Mouse (Mus musculus) hindbrain, embryonic 14.5 days (tissue): ENCODE measurements around the gene Sh3gl2. TPM values are rescaled to one million over a fixed set of nuclear protein-coding genes. Genes with fewer than 3 reads are reported as not detected.
A peak's percentile ranks its signal among the peaks of the same experiment; 100 is the strongest.

Experiments used
- ATAC-seq: fragments of 200-750 bp; cut with Nextera tagmentation; 2 replicates; pipeline ENCODE4 v1.8.0; 2017; ENCODE audit warnings: moderate number of reproducible peaks, mild to moderate bottlenecking, moderate TSS enrichment, moderate library complexity; ENCODE audit not compliant: low FRiP score
- DNase-seq: peaks from one replicate; pipeline ENCODE4 v3.0.0-alpha.2; 2015; ENCODE audit warnings: low spot score
- H3K27ac ChIP-seq: fragments of 300-500 bp; sonication (generic); 2 replicates; pipeline ENCODE4 v1.5.1; 2014; ENCODE audit warnings: mild to moderate bottlenecking, moderate library complexity
- H3K27me3 ChIP-seq: fragments of 300-500 bp; sonication (generic); 2 replicates; pipeline ENCODE4 v1.6.1; 2014; ENCODE audit warnings: mild to moderate bottlenecking, low read length, mixed read lengths; ENCODE audit not compliant: control insufficient read depth, insufficient read depth
- H3K36me3 ChIP-seq: fragments of 300-500 bp; sonication (generic); replicated peaks from 2 replicates; pipeline ENCODE4 v1.6.1; 2014; ENCODE audit not compliant: control insufficient read depth, insufficient read depth
- H3K4me1 ChIP-seq: fragments of 300-500 bp; sonication (generic); replicated peaks from 2 replicates; pipeline ENCODE4 v1.6.1; 2014; ENCODE audit warnings: antibody characterized with exemption, low read length, mixed read lengths; ENCODE audit not compliant: control insufficient read depth, insufficient read depth
- H3K4me2 ChIP-seq: fragments of 300-500 bp; sonication (generic); replicated peaks from 2 replicates; pipeline ENCODE4 v1.6.1; 2014; ENCODE audit warnings: mild to moderate bottlenecking, moderate library complexity
- H3K4me3 ChIP-seq: fragments of 300-500 bp; sonication (generic); replicated peaks from 2 replicates; pipeline ENCODE4 v1.5.1; 2014; ENCODE audit warnings: mild to moderate bottlenecking, low read length
- H3K9ac ChIP-seq: fragments of 300-500 bp; sonication (generic); 2 replicates; pipeline ENCODE4 v1.6.1; 2014
- H3K9me3 ChIP-seq: fragments of 300-500 bp; sonication (generic); 2 replicates; pipeline ENCODE4 v1.6.1; 2016; ENCODE audit warnings: low read length; ENCODE audit not compliant: control insufficient read depth
- WGBS: fragments of 180-500 bp; shearing (Covaris S2); extraction: QIAGEN DNeasy Blood & Tissue Kit; methylation state at CpG from one replicate; pipeline ENCODE4 v1.1.7; 2014; 5-methylcytosine and 5-hydroxymethylcytosine counted together
- polyA plus RNA-seq: library from polyadenylated mRNA; unstranded; fragments of >200 nt; fragmentation: Nextera tagmentation; extraction: Ambion mirVana; gene quantifications from 2 replicates; pipeline ENCODE4 v1.2.1, GENCODE M21; 2014

Gene Sh3gl2
- polyA plus RNA-seq, 1 experiment from 2014 or later: 97.4 TPM

- Histone ChIP-seq H3K9ac (no peak overlapping the region), H3K4me3 (no peak overlapping the region), H3K27ac (no peak overlapping the region), H3K4me1 (0 out of 2 replicates have a peak, but pooled peaks cover 11% of the 10 kb centered on the region), H3K36me3 (no peaks in the 10 kb centered on the region), H3K4me2 (no peak overlapping the region), H3K27me3 (no peaks in the 10 kb centered on the region), H3K9me3 (no peaks in the 10 kb centered on the region)
- 83% methylated on average over 7 of the region's 8 CpGs for WGBS
- no peak for ATAC-seq
- no peak for DNase-seq
Observed at GRCm38 (mm10) chr4:85255771-85256389, 51.0 kb downstream of the Sh3gl2 start.

DNA sequence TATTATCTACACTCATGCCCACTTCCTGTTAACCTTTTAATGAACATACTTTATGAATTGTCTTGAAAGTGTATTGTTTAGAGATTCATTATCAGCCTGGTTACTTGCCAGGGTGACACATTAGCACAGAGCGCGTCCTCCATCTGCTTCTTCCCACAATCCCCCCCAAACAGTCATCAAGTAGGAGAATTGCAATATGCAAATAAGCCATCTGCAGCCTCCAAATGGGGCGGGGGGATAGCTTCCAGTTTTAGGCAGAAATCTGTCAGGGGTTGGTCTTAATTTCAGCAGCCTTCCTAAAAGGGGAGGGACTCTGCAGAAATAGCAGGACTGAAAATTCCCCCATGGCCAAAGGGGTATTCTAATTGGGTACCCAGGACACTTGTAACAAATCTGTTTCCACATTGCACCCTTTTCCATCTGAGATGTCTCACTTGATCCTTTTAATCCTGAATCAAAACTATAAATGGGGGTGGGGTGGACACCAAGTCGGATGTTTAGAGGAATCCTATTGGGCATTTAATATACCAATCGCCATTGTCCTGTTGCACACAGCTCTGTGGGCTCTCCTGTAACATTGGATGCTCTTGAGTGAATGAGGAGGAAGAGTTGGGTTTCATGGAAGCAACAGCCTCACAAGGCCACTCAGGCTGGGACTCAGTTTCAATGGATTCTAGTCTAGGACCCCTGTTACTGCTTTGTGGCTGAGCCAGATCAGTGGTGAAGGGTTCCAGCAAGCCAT lies 51.7 kb downstream of the Sh3gl2 start:
- no peak overlapping the region for H3K4me2 ChIP-seq
- no peak overlapping the region for H3K9ac ChIP-seq
- H3K27me3 ChIP-seq: no peaks in the 10 kb centered on the region
- WGBS: 46% methylated on average over 5 of the region's 5 CpGs
- no peaks in the 10 kb centered on the region for H3K9me3 ChIP-seq
- H3K27ac ChIP-seq: peak overlapping the region; percentile 68; the same call in 1 of the 2 replicates
- H3K4me3 ChIP-seq: no peak overlapping the region
- H3K36me3 ChIP-seq: no peaks in the 10 kb centered on the region
- H3K4me1 ChIP-seq: 0 out of 2 replicates have a peak, but pooled peaks cover 5% of the 10 kb centered on the region
- ATAC-seq (peak; percentile 72), DNase-seq (peak; percentile 68)

- H3K4me1 ChIP-seq: no peaks in the 10 kb centered on the region
- H3K4me3 ChIP-seq: no peak overlapping the region
- H3K4me2 ChIP-seq: no peak overlapping the region
- 67% methylated on average over 4 of the region's 4 CpGs for WGBS
- no peaks in the 10 kb centered on the region for H3K27me3 ChIP-seq
- ATAC-seq (no peak), DNase-seq (no peak)
- H3K9ac ChIP-seq: no peak overlapping the region
- no peak overlapping the region for H3K27ac ChIP-seq
- no peaks in the 10 kb centered on the region for H3K36me3 ChIP-seq
- H3K9me3 ChIP-seq: no peaks in the 10 kb centered on the region
Observed at GRCm38 (mm10) chr4:85257771-85258341, 52.9 kb downstream of the Sh3gl2 start.

DNA sequence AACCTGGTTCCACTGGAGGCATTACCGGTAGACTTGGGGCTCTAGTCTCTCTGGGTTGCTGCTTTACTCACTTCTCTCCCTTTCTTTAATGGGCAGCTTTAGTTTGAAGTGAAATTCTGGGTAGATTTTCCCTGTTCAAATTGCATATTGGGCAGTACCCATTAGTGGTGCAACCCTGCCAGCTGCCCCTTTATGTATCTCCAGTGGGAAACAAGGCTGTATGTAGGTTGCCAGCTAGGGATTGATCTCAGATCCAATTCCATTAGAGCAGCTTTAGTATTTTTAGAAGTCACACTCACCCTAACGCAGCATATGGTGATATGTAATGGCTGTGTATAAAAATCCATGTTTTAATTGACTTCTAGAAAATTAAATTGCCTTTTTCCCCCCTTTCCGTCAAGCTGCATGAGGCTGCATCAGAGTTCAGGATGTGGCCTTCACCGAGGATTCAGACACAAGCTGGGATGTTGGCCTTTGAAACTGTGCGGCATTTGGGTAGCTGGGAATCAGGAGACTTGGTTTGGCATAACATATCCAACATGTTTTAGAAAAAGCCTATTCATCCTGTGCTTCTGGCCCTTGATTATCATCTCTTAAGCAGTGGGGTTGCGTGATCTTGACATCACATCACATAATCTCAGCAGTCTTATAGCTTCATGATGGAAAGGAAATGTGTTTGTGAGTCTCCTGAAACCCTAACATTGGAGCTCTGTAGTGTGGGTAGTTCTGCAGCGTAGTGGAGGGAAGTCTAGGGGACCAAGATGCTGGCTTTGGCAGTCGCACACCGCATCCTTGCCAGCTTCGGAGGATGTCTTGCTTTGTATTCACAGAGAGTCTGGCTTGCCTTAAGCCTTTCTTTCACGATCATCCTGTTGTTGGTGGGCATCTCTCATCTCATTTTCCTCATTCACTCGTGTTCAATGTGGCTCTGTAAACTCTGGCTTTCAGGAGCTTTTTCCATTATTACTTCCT lies 56.0 kb downstream of the Sh3gl2 start:
- no peak for ATAC-seq
- Histone ChIP-seq H3K9ac (no peak overlapping the region), H3K27ac (peak overlapping the region; percentile 59)

GRCm38 (mm10) chr4:85262146-85262545 lies 57.2 kb downstream of the Sh3gl2 start:
- Histone ChIP-seq H3K36me3 (no peaks in the 10 kb centered on the region), H3K27ac (0 out of 2 replicates have a peak overlapping the region, but pooled peaks have one; percentile 59), H3K27me3 (no peaks in the 10 kb centered on the region), H3K4me3 (no peak overlapping the region), H3K9ac (no peak overlapping the region), H3K9me3 (no peaks in the 10 kb centered on the region), H3K4me2 (no peak overlapping the region), H3K4me1 (no peaks in the 10 kb centered on the region)
- DNase-seq (no peak), ATAC-seq (no peak)
- 64% methylated on average over 6 of the region's 6 CpGs for WGBS

More for the DNA sequence above, 56.0 kb downstream of the Sh3gl2 start:
- 65% methylated on average over 12 of the region's 12 CpGs for WGBS
- Histone ChIP-seq H3K4me3 (no peak overlapping the region), H3K4me1 (no peaks in the 10 kb centered on the region), H3K9me3 (no peaks in the 10 kb centered on the region), H3K27me3 (no peaks in the 10 kb centered on the region), H3K4me2 (no peak overlapping the region), H3K36me3 (no peaks in the 10 kb centered on the region)
- DNase-seq: no peak

- Histone ChIP-seq H3K27me3 (no peaks in the 10 kb centered on the region), H3K4me2 (no peak overlapping the region), H3K9me3 (no peaks in the 10 kb centered on the region), H3K4me3 (no peak overlapping the region), H3K4me1 (no peaks in the 10 kb centered on the region), H3K27ac (peak overlapping the region; percentile 59; the same call in 1 of the 2 replicates), H3K9ac (no peak overlapping the region), H3K36me3 (no peaks in the 10 kb centered on the region)
- DNase-seq (no peak), ATAC-seq (no peak)
- 84% methylated on average over 13 of the region's 13 CpGs for WGBS
Observed at GRCm38 (mm10) chr4:85262606-85263005, 57.7 kb downstream of the Sh3gl2 start.

DNA sequence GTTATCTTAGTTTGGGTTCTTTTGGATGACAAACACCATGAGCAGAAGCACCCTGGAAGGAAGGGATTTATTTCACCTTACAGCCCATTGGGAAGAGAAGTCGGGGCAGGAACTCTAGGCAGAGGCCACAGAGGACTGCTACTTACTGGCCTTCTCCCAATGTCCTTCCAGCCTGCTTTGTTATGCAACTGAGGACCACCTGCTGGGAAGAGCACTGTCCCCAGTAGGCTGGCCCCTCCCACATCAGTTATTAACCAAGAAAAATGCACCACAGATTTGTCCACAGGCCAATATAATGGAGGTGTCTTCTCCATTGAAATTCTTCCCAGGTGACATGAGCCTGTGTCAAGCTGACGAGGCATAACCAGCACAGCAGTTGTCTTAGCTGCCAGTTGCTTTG lies 62.5 kb downstream of the Sh3gl2 start:
- H3K4me3 ChIP-seq: no peak overlapping the region
- no peaks in the 10 kb centered on the region for H3K27me3 ChIP-seq
- H3K27ac ChIP-seq: no peak overlapping the region
- H3K9me3 ChIP-seq: no peaks in the 10 kb centered on the region
- 64% methylated on average over 2 of the region's 2 CpGs for WGBS
- no peak overlapping the region for H3K4me2 ChIP-seq
- no peak overlapping the region for H3K9ac ChIP-seq
- H3K36me3 ChIP-seq: no peaks in the 10 kb centered on the region
- DNase-seq: no peak
- ATAC-seq: no peak
- 0 out of 2 replicates have a peak, but pooled peaks cover 2% of the 10 kb centered on the region for H3K4me1 ChIP-seq

- ATAC-seq: no peak
- DNase-seq: no peak
- H3K36me3 ChIP-seq: no peaks in the 10 kb centered on the region
- H3K27me3 ChIP-seq: no peaks in the 10 kb centered on the region
- H3K4me1 ChIP-seq: peaks cover 5% of the 10 kb centered on the region; the same call in 1 of the 2 replicates
- H3K4me3 ChIP-seq: no peak overlapping the region
- no peak overlapping the region for H3K4me2 ChIP-seq
- WGBS: 63% methylated on average over 4 of the region's 4 CpGs
- no peak overlapping the region for H3K9ac ChIP-seq
- no peak overlapping the region; the same call in 1 of the 2 replicates for H3K27ac ChIP-seq
- no peaks in the 10 kb centered on the region for H3K9me3 ChIP-seq
Observed at GRCm38 (mm10) chr4:85272877-85273276, 68.0 kb downstream of the Sh3gl2 start.
